Mouse (Mus musculus) testis, adult 2 months (tissue): ENCODE measurements around the gene Dpep3. TPM values are rescaled to one million over a fixed set of nuclear protein-coding genes. Genes with fewer than 3 reads are reported as not detected.

Experiments used
- H3K27ac ChIP-seq: fragments of 200-500 bp; 2 replicates; pipeline ENCODE4 v1.5.1; 2012; ENCODE audit warnings: low read depth, low read length; ENCODE audit not compliant: control insufficient read depth, insufficient read depth
- H3K27me3 ChIP-seq: fragments of 200-500 bp; 2 replicates; pipeline ENCODE4 v1.6.1; 2012; ENCODE audit warnings: mild to moderate bottlenecking, low read length, moderate library complexity; ENCODE audit not compliant: control insufficient read depth, insufficient read depth
- H3K36me3 ChIP-seq: fragments of 200-500 bp; 2 replicates; pipeline ENCODE4 v1.6.1; 2012; ENCODE audit warnings: mild to moderate bottlenecking, low read length; ENCODE audit not compliant: control insufficient read depth, insufficient read depth
- H3K4me1 ChIP-seq: fragments of 200-500 bp; 2 replicates; pipeline ENCODE4 v1.6.1; 2012; ENCODE audit warnings: low read length; ENCODE audit not compliant: control insufficient read depth, insufficient read depth
- H3K4me3 ChIP-seq: fragments of 200-500 bp; 2 replicates; pipeline ENCODE4 v1.5.1; 2012; ENCODE audit warnings: low read depth, mild to moderate bottlenecking, low read length, moderate library complexity, mixed read lengths; ENCODE audit not compliant: control insufficient read depth
- CTCF ChIP-seq: fragments of 200-500 bp; IDR thresholded peaks from 2 replicates; pipeline ENCODE4 v1.5.1; 2012; ENCODE audit warnings: low read depth, mild to moderate bottlenecking, inconsistent platforms, low read length, moderate library complexity; ENCODE audit not compliant: control insufficient read depth, insufficient read depth, insufficient replicate concordance
- POLR2A ChIP-seq: fragments of 200-500 bp; IDR thresholded peaks from 2 replicates; pipeline ENCODE4 v1.6.1; 2012; ENCODE audit warnings: low read depth, mild to moderate bottlenecking, inconsistent platforms, low read length, moderate library complexity; ENCODE audit not compliant: control insufficient read depth
- polyA plus RNA-seq: library from polyadenylated mRNA; depleted of rRNA; stranded (reverse); fragments of >200 nt; gene quantifications from 2 replicates; pipeline ENCODE4 v1.2.3, GENCODE M21; 2012

Gene Dpep3
- polyA plus RNA-seq, 1 experiment: 647 TPM

- no peak overlapping the region for H3K27ac ChIP-seq
- H3K4me1 ChIP-seq: peaks cover 5% of the 10 kb centered on the region; the same call in 1 of the 2 replicates
- no peak overlapping the region for H3K4me3 ChIP-seq
- TF ChIP-seq CTCF (no peak), POLR2A (no peak)
- H3K36me3 ChIP-seq: no peaks in the 10 kb centered on the region
- H3K27me3 ChIP-seq: no peaks in the 10 kb centered on the region
Measured at GRCm38 (mm10) chr8:106007135-106007534, 27.9 kb upstream of the Dpep3 start.

GRCm38 (mm10) chr8:106006413-106006812 is 27.2 kb upstream of the Dpep3 start:
- Histone ChIP-seq H3K4me3 (no peak overlapping the region; the same call in 1 of the 2 replicates), H3K27me3 (no peaks in the 10 kb centered on the region), H3K27ac (no peak overlapping the region), H3K36me3 (no peaks in the 10 kb centered on the region), H3K4me1 (peaks cover 5% of the 10 kb centered on the region; the same call in 1 of the 2 replicates)
- no peak for TF ChIP-seq POLR2A
- TF ChIP-seq CTCF: no peak

- H3K27me3 ChIP-seq: no peaks in the 10 kb centered on the region
- 0 out of 2 replicates have a peak within 1 kb of the TSS, but pooled peaks have one; percentile 21 for H3K27ac ChIP-seq
- TF ChIP-seq POLR2A (no peak), CTCF (no peak)
- peak within 1 kb of the TSS; percentile 67 for H3K4me3 ChIP-seq
- H3K4me1 ChIP-seq: peaks cover 5% of the 10 kb centered on the region; the same call in 1 of the 2 replicates
- no peaks in the 10 kb centered on the region for H3K36me3 ChIP-seq
Measured at GRCm38 (mm10) chr8:106005875-106006274, 26.6 kb upstream of the Dpep3 start, which contains the start of gene Dpep2nb. Gene Dpep2nb (minus strand): TSS chr8:106005975.

- peaks cover 2% of the 10 kb centered on the region; the same call in 1 of the 2 replicates for H3K4me1 ChIP-seq
- H3K36me3 ChIP-seq: no peaks in the 10 kb centered on the region
- peak overlapping the region; percentile 67 for H3K4me3 ChIP-seq
- H3K27ac ChIP-seq: no peak overlapping the region
- TF ChIP-seq CTCF (no peak), POLR2A (no peak)
- H3K27me3 ChIP-seq: no peaks in the 10 kb centered on the region
Measured at GRCm38 (mm10) chr8:106004538-106005207, 25.4 kb upstream of the Dpep3 start.

GRCm38 (mm10) chr8:106001908-106002307 is 22.7 kb upstream of the Dpep3 start:
- H3K4me3 ChIP-seq: no peak overlapping the region
- no peak for TF ChIP-seq CTCF
- no peak for TF ChIP-seq POLR2A
- H3K27ac ChIP-seq: no peak overlapping the region
- no peaks in the 10 kb centered on the region for H3K36me3 ChIP-seq
- H3K27me3 ChIP-seq: no peaks in the 10 kb centered on the region
- peaks cover 2% of the 10 kb centered on the region; the same call in 1 of the 2 replicates for H3K4me1 ChIP-seq

GRCm38 (mm10) chr8:105998971-105999370 is 19.7 kb upstream of the Dpep3 start:
- TF ChIP-seq CTCF: no peak
- TF ChIP-seq POLR2A: no peak
- H3K4me1 ChIP-seq: peaks cover 2% of the 10 kb centered on the region; the same call in 1 of the 2 replicates
- H3K4me3 ChIP-seq: no peak overlapping the region
- H3K36me3 ChIP-seq: no peaks in the 10 kb centered on the region
- H3K27me3 ChIP-seq: no peaks in the 10 kb centered on the region
- H3K27ac ChIP-seq: no peak overlapping the region

- no peaks in the 10 kb centered on the region for H3K27me3 ChIP-seq
- no peak overlapping the region for H3K4me3 ChIP-seq
- no peaks in the 10 kb centered on the region for H3K36me3 ChIP-seq
- TF ChIP-seq POLR2A (no peak), CTCF (no peak)
- H3K27ac ChIP-seq: no peak overlapping the region
- peaks cover 4% of the 10 kb centered on the region for H3K4me1 ChIP-seq
Measured at GRCm38 (mm10) chr8:105996359-105996758, 17.1 kb upstream of the Dpep3 start.
